Mouse (Mus musculus): ENCODE data around the gene Use1.

- TF ChIP-seq ZNF384 (IDR thresholded peaks at IDR 0.05; ENCODE audit: low read depth, low read length) (no peak), ZC3H11A (IDR thresholded peaks at IDR 0.05; ENCODE audit: borderline replicate concordance, low read depth, low read length) (no peak), HCFC1 (IDR thresholded peaks at IDR 0.05; ENCODE audit: borderline replicate concordance, insufficient read depth, low read length) (no peak), CHD2 (IDR thresholded peaks at IDR 0.05; ENCODE audit: low read depth, low read length) (no peak)
Observed at GRCm38 (mm10) chr8:71394481-71394880, 27.8 kb downstream of the Use1 start.
